Mouse (Mus musculus): ENCODE measurements at regions not wholly inside any gene's neighbourhood (a gene's known extent, or its start where the extent isn't known, plus 50 kb on each side); places are given as distances from the start of the nearest gene placed in this dataset.
A peak's percentile ranks its signal among the peaks of the same experiment; 100 is the strongest.

DNA sequence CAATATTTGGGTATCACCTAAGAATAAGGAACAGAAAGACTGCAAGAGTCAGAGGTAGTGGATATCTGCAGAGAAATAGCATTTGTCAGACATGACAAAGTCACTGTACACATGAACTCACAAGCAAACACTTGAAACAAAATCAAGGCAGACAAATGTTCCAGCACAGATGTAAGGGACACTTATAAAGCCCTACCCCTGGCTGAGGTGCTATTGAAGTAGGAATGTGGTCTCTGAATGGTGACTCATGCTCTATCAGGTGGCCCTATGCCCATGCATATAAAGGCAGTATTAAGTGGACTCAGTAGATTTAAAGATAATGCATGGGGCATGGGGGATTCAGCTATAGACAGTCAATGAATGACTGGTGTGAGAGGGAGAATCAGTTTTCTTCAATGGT, 77.2 kb upstream of the Hcrtr2 start:
- TF ChIP-seq GABPA (IDR thresholded peaks at IDR 0.05; ENCODE audit: insufficient replicate concordance, low read depth, low read length) (no peak), MAX (IDR thresholded peaks at IDR 0.05; ENCODE audit: low read length) (no peak), MAZ (IDR thresholded peaks at IDR 0.05; ENCODE audit: low read depth, low read length) (no peak), CHD2 (IDR thresholded peaks at IDR 0.05; ENCODE audit: low read length) (no peak), IRF4 (IDR thresholded peaks at IDR 0.05; ENCODE audit: low read depth, low read length) (no peak)
- no peaks in the 10 kb centered on the region for H3K9me3 ChIP-seq (replicated peaks; ENCODE audit: low read length)
- H3K27ac ChIP-seq (ENCODE audit: insufficient read depth, low read depth) = no peak overlapping the region
- no peaks in the 10 kb centered on the region for H3K27me3 ChIP-seq (replicated peaks)
- DNase-seq (ENCODE audit: extremely low read depth) = no peak
- in situ Hi-C loops (cut with MboI; ENCODE audit: low pct_ligation_motif_present, low pct_unique_long_range_greater_than_20kb, low sequenced_read_pairs) (no loop called here), dilution Hi-C loops (cut with MboI; ENCODE audit: extremely low pct_ligation_motif_present, extremely low pct_unique_long_range_greater_than_20kb, low sequenced_read_pairs) (no loop called here)
- no peaks in the 10 kb centered on the region for H3K79me2 ChIP-seq (replicated peaks; ENCODE audit: control insufficient read depth, extremely low read depth, insufficient read depth, poor library complexity, severe bottlenecking)
- H3K4me2 ChIP-seq (ENCODE audit: insufficient read depth, low read depth, poor library complexity, severe bottlenecking) = no peak overlapping the region
- H3K4me1 ChIP-seq (ENCODE audit: control insufficient read depth in 1 of 2, insufficient read depth in 2 of 2) = no peaks in the 10 kb centered on the region
- no peak overlapping the region for H3K9ac ChIP-seq (ENCODE audit: insufficient read depth, low read depth)
- no peaks in the 10 kb centered on the region for H3K36me3 ChIP-seq (replicated peaks in 1 of 2; ENCODE audit: control insufficient read depth in 1 of 2, insufficient read depth in 1 of 2, low read length in 1 of 2)
- H3K4me3 ChIP-seq (replicated peaks in 1 of 3; ENCODE audit: low read depth in 2 of 3, low read length in 2 of 3, poor library complexity in 1 of 3) = no peak overlapping the region

DNA sequence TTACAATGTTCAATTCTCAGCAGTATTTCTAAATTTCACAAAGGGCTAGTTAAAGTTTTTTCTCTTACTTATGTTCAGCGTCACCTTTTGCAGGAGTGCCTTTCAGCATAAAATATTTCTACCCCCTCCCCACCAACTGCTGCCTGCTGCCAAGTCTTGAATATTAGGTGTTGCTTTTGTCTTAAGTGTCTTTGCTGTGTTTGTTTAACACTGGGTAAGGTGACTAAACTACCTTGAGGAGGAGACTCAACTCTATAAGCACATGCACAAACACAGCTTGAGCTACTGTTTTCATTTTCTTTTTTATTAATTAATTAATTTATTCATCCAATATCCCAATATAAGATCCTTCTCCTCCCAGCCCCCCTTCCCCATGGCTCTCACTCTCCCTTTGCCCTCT, 70.1 kb upstream of the Hcrtr2 start:
- no peak overlapping the region for H3K9ac ChIP-seq (ENCODE audit: insufficient read depth, low read depth)
- DNase-seq (ENCODE audit: extremely low read depth) = no peak
- no peaks in the 10 kb centered on the region for H3K9me3 ChIP-seq (replicated peaks; ENCODE audit: low read length)
- no peaks in the 10 kb centered on the region for H3K36me3 ChIP-seq (replicated peaks in 1 of 2; ENCODE audit: control insufficient read depth in 1 of 2, insufficient read depth in 1 of 2, low read length in 1 of 2)
- H3K79me2 ChIP-seq (replicated peaks; ENCODE audit: control insufficient read depth, extremely low read depth, insufficient read depth, poor library complexity, severe bottlenecking) = no peaks in the 10 kb centered on the region
- dilution Hi-C loops (cut with MboI; ENCODE audit: extremely low pct_ligation_motif_present, extremely low pct_unique_long_range_greater_than_20kb, low sequenced_read_pairs) = no loop called here
- no peak for TF ChIP-seq MYC (IDR thresholded peaks at IDR 0.05; ENCODE audit: low read depth, low read length)
- no peak for TF ChIP-seq TCF12 (IDR thresholded peaks at IDR 0.05; ENCODE audit: low read depth, low read length)
- TF ChIP-seq ELF1 (IDR thresholded peaks at IDR 0.05; ENCODE audit: low read depth, low read length) = no peak
- no peak for TF ChIP-seq JUN (IDR thresholded peaks at IDR 0.05; ENCODE audit: insufficient read depth, low read depth, low read length)
- TF ChIP-seq POLR2A (IDR thresholded peaks at IDR 0.05; ENCODE audit: low read depth, low read length) = no peak
- TF ChIP-seq HCFC1 (IDR thresholded peaks at IDR 0.05; ENCODE audit: low read depth, low read length) = no peak
- TF ChIP-seq MAZ (IDR thresholded peaks at IDR 0.05; ENCODE audit: low read depth, low read length) = no peak
- no peak for TF ChIP-seq SIN3A (IDR thresholded peaks at IDR 0.05; ENCODE audit: low read length)
- TF ChIP-seq NELFE (IDR thresholded peaks at IDR 0.05; ENCODE audit: low read depth, low read length) = no peak
- TF ChIP-seq USF2 (conservative IDR thresholded peaks at IDR 0.05; ENCODE audit: low read depth, low read length) = no peak
- TF ChIP-seq CHD2 (IDR thresholded peaks at IDR 0.05; ENCODE audit: low read length) = no peak
- no peaks in the 10 kb centered on the region for H3K4me1 ChIP-seq (ENCODE audit: control insufficient read depth in 1 of 2, insufficient read depth in 2 of 2)
- no peaks in the 10 kb centered on the region for H3K27me3 ChIP-seq (replicated peaks)
- H3K27ac ChIP-seq (ENCODE audit: insufficient read depth, low read depth) = no peak overlapping the region
- no peak overlapping the region for H3K4me3 ChIP-seq (replicated peaks in 1 of 3; ENCODE audit: low read depth in 2 of 3, low read length in 2 of 3, poor library complexity in 1 of 3)
- in situ Hi-C loops (cut with MboI; ENCODE audit: low pct_ligation_motif_present, low pct_unique_long_range_greater_than_20kb, low sequenced_read_pairs) = loop anchor here (25.0 kb wide), 1 partner anchor 994 kb away; no protein-coding TSS in a partner anchor
- no peak overlapping the region for H3K4me2 ChIP-seq (ENCODE audit: insufficient read depth, low read depth, poor library complexity, severe bottlenecking)

DNA sequence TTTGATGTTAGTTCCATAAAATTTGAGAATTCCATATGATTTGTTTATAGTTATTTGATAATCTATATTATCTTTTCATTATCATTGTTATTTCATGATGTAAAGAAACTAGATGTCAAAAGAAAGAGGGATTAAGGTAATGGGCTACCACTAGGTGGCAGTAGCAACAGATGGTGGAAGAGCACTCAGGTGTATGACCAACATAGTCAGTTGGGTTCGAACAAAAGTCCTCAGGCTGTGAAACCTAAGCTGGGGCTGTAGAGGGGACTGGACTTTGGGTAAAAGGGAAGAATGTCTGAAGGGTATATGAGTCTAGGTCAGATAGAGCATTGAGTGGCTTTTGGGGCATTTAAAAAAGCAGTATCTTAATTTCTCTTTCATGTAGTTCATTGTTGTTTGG, 67.2 kb upstream of the Hcrtr2 start:
- Histone ChIP-seq H3K27ac (ENCODE audit: insufficient read depth, low read depth) (no peak overlapping the region), H3K79me2 (replicated peaks; ENCODE audit: control insufficient read depth, extremely low read depth, insufficient read depth, poor library complexity, severe bottlenecking) (no peaks in the 10 kb centered on the region), H3K4me3 (replicated peaks in 1 of 3; ENCODE audit: low read depth in 2 of 3, low read length in 2 of 3, poor library complexity in 1 of 3) (no peak overlapping the region), H3K9me3 (replicated peaks; ENCODE audit: low read length) (no peaks in the 10 kb centered on the region), H3K9ac (ENCODE audit: insufficient read depth, low read depth) (no peak overlapping the region), H3K4me2 (ENCODE audit: insufficient read depth, low read depth, poor library complexity, severe bottlenecking) (peak overlapping the region; percentile 34; the same call in 1 of the 2 replicates), H3K4me1 (ENCODE audit: control insufficient read depth in 1 of 2, insufficient read depth in 2 of 2) (no peaks in the 10 kb centered on the region), H3K36me3 (replicated peaks in 1 of 2; ENCODE audit: control insufficient read depth in 1 of 2, insufficient read depth in 1 of 2, low read length in 1 of 2) (no peaks in the 10 kb centered on the region), H3K27me3 (replicated peaks) (no peaks in the 10 kb centered on the region)
- DNase-seq (ENCODE audit: extremely low read depth) = peak; percentile 65
- TF ChIP-seq USF1 (IDR thresholded peaks at IDR 0.05; ENCODE audit: low read depth, low read length) (no peak), TCF12 (IDR thresholded peaks at IDR 0.05; ENCODE audit: low read depth, low read length) (no peak), SMC3 (IDR thresholded peaks at IDR 0.05; ENCODE audit: low read depth, low read length) (peak; percentile 75), RAD21 (IDR thresholded peaks at IDR 0.05; ENCODE audit: low read depth, low read length) (peak; percentile 66), CTCF (conservative IDR thresholded peaks at IDR 0.05 in 1 of 2, IDR thresholded peaks at IDR 0.05 in 1 of 2; ENCODE audit: low read depth in 2 of 2, low read length in 2 of 2) (peak; percentile 70 to 78), MYC (IDR thresholded peaks at IDR 0.05; ENCODE audit: low read depth, low read length) (0 out of 2 replicates have a peak, but pooled peaks have one; percentile 20)
- in situ Hi-C loops (cut with MboI; ENCODE audit: low pct_ligation_motif_present, low pct_unique_long_range_greater_than_20kb, low sequenced_read_pairs) = loop anchor here (25.0 kb wide), 1 partner anchor 996 kb away; no protein-coding TSS in a partner anchor
- dilution Hi-C loops (cut with MboI; ENCODE audit: extremely low pct_ligation_motif_present, extremely low pct_unique_long_range_greater_than_20kb, low sequenced_read_pairs) = no loop called here
